Mouse (Mus musculus) forebrain, embryonic 16.5 days (tissue): ENCODE measurements around the gene Snapc1. TPM values are rescaled to one million over a fixed set of nuclear protein-coding genes. Genes with fewer than 3 reads are reported as not detected.

Experiments used
- ATAC-seq: fragments of 200-750 bp; cut with Nextera tagmentation; 2 replicates; pipeline ENCODE4 v1.8.0; 2017; ENCODE audit warnings: mild to moderate bottlenecking, moderate library complexity
- H3K27ac ChIP-seq: fragments of 300-500 bp; sonication (generic); 2 replicates; pipeline ENCODE4 v1.5.1; 2014; ENCODE audit warnings: low read length, control low read depth
- H3K27me3 ChIP-seq: fragments of 300-500 bp; sonication (generic); replicated peaks from 2 replicates; pipeline ENCODE4 v1.6.1; 2014; ENCODE audit warnings: low read length; ENCODE audit not compliant: control insufficient read depth, insufficient read depth
- H3K36me3 ChIP-seq: fragments of 300-500 bp; sonication (generic); 2 replicates; pipeline ENCODE4 v1.6.1; 2014; ENCODE audit not compliant: control insufficient read depth, insufficient read depth
- H3K4me1 ChIP-seq: fragments of 300-500 bp; sonication (generic); replicated peaks from 2 replicates; pipeline ENCODE4 v1.6.1; 2014; ENCODE audit warnings: low read length; ENCODE audit not compliant: control insufficient read depth, insufficient read depth
- H3K4me2 ChIP-seq: fragments of 300-500 bp; sonication (generic); 2 replicates; pipeline ENCODE4 v1.6.1; 2014; ENCODE audit warnings: mild to moderate bottlenecking, low read length, control low read depth
- H3K4me3 ChIP-seq: fragments of 300-500 bp; sonication (generic); replicated peaks from 2 replicates; pipeline ENCODE4 v1.5.1; 2014; ENCODE audit warnings: mild to moderate bottlenecking, low read length, control low read depth
- H3K9ac ChIP-seq: fragments of 300-500 bp; sonication (generic); replicated peaks from 2 replicates; pipeline ENCODE4 v1.6.1; 2014; ENCODE audit warnings: low read depth, low read length, control low read depth
- H3K9me3 ChIP-seq: fragments of 300-500 bp; sonication (generic); 2 replicates; pipeline ENCODE4 v1.6.1; 2016; ENCODE audit warnings: low read length; ENCODE audit not compliant: control insufficient read depth
- WGBS: fragments of 180-500 bp; shearing (Covaris S2); extraction: QIAGEN DNeasy Blood & Tissue Kit; methylation state at CpG from one replicate; pipeline ENCODE4 v1.1.7; 2014; 5-methylcytosine and 5-hydroxymethylcytosine counted together
- polyA plus RNA-seq: library from polyadenylated mRNA; unstranded; fragments of >200 nt; fragmentation: Nextera tagmentation; extraction: Ambion mirVana; gene quantifications from 2 replicates; pipeline ENCODE4 v1.2.1, GENCODE M21; 2015

Snapc1 gene
- polyA plus RNA-seq, 1 experiment from 2014 or later: 42.4 TPM

DNA sequence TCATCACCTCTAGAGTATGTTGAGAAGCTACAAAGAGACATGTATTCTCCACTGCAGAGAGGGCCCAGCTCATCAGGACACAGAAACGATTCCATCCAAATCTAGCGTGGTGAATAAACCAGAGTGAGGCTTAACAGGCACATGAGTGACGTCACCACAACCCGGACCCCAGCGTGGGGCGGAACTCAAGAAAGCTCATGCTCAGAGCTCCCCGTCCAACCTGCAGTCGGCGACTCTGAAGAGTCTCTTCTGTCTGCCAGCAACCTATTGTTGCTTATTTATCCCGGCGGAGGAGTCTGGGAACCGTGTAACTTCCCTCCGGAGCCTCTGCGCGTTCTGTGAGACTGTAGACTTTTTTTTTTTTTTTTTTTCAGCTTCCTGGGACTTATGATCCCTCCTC is 11.4 kb upstream of the Snapc1 start:
- Histone ChIP-seq H3K27me3 (no peaks in the 10 kb centered on the region), H3K9ac (peak overlapping the region; percentile 48), H3K36me3 (no peaks in the 10 kb centered on the region), H3K4me3 (peak overlapping the region; percentile 41), H3K4me1 (peaks cover 14% of the 10 kb centered on the region), H3K4me2 (peak overlapping the region; percentile 61), H3K27ac (no peak overlapping the region), H3K9me3 (no peaks in the 10 kb centered on the region)
- WGBS: 7% methylated on average over 15 of the region's 15 CpGs
- ATAC-seq: peak; percentile 57

DNA sequence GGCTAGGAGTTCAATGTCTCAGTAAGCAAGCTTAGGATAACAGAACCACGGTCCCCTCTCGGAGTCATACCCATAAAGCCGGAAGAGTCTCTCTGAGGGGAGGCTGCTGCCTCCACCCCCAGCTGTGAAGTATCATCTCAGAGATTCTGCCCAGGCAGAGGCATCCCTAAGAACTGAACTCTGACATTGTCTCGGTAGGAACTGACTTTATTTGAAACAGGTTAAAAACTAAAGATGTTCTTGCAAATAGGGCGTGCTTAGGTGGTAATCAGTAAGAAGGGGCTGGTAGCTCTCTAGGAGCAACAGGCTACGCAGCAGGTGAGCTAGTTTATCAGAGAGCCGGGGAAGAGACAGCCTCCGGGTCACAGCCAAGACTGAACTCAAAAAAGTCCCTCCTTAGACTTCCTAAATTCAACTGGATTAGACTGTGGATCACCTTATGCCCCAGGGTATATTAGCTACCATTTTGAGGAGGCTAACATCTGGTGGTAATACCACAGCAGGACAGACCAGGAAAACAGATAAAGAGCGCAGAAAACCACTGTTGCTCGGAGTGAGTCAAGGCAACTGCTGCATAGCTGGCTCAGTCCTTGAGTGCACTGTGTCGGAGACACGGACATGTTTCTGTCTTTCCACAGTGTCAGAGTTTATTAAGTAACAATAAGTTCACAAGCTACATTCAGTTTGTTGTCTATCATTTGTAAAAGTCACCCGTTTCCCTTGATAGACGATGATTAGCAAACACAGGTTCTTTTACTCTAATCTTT is 10.7 kb upstream of the Snapc1 start:
- no peak for ATAC-seq
- no peaks in the 10 kb centered on the region for H3K36me3 ChIP-seq
- 57% methylated on average over 14 of the region's 14 CpGs for WGBS

DNA sequence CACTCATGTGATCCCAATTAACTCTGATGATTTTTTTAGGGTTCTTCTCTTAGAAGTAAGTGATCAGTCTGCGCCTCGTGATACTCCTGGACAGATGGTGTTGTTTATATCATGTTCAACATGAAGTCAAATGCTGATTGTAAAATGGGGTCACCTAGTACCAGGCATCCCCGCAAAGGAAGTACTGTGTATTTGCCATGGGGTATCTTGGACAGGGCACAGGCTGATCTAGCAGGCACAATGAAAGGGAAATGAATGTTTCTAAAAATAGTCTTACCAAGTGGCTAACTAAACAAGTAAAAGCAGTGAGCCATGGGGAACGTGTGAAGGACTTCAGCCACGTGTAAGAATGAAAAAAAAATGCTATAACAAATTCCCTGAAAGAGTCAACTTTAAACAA is 9.5 kb upstream of the Snapc1 start:
- Histone ChIP-seq H3K4me2 (no peak overlapping the region), H3K9me3 (no peaks in the 10 kb centered on the region), H3K4me1 (peaks cover 9% of the 10 kb centered on the region), H3K27me3 (no peaks in the 10 kb centered on the region), H3K9ac (no peak overlapping the region), H3K27ac (no peak overlapping the region), H3K36me3 (no peaks in the 10 kb centered on the region), H3K4me3 (no peak overlapping the region)
- WGBS: 73% methylated on average over 5 of the region's 5 CpGs
- ATAC-seq: no peak

More for the DNA sequence above, 10.7 kb upstream of the Snapc1 start:
- peaks cover 14% of the 10 kb centered on the region for H3K4me1 ChIP-seq
- H3K9ac ChIP-seq: peak overlapping the region; percentile 48; the same call in 1 of the 2 replicates
- H3K4me2 ChIP-seq: peak overlapping the region; percentile 61
- peak overlapping the region; percentile 41 for H3K4me3 ChIP-seq
- no peaks in the 10 kb centered on the region for H3K27me3 ChIP-seq
- no peak overlapping the region for H3K27ac ChIP-seq
- no peaks in the 10 kb centered on the region for H3K9me3 ChIP-seq

DNA sequence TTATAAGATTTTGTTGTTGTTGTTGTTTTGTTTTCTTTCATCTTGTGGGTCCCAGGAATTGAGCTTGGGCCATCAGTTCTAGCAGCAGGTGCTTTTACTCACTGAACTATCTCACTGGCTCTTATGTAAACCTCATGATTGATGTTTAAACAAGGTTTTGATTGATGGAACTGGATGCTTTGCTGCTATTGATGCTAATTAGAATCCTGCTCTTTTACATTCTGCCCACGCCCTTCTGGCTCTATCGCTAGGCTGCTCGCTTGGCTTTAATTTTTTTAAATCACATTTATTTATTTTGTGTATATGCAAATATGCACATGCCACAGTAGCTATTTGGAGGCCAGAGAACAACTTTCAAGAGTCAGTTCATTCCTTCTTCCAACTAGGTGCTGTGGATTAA is 6.6 kb upstream of the Snapc1 start:
- Histone ChIP-seq H3K27ac (no peak overlapping the region), H3K4me2 (no peak overlapping the region), H3K27me3 (0 out of 2 replicates have a peak, but pooled peaks cover 2% of the 10 kb centered on the region), H3K36me3 (no peaks in the 10 kb centered on the region), H3K4me3 (no peak overlapping the region), H3K4me1 (peaks cover 7% of the 10 kb centered on the region; the same call in 1 of the 2 replicates), H3K9me3 (no peaks in the 10 kb centered on the region), H3K9ac (no peak overlapping the region)
- WGBS: 66% methylated on average over 3 of the region's 3 CpGs
- ATAC-seq: no peak

DNA sequence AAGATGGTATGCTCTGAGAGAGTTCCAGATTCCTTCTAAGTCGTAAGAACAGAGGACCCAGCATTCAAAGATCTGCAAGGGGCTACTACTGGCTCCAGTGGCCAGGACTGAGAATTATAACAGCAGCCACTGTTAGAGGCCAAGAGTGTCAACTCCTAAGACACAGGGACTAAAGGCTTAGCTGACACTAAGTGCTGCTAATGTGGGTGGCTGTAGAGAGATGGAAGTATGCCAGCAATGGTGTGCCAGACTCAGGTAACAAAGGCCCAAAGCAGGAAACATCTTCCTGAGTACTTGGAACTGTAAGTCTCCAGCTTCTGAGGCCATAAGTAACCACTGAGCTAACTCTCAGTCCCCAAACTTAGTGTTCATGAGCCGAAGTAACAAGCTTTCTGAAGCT is 5.5 kb upstream of the Snapc1 start:
- H3K27ac ChIP-seq: no peak overlapping the region
- H3K9me3 ChIP-seq: no peaks in the 10 kb centered on the region
- H3K9ac ChIP-seq: no peak overlapping the region
- ATAC-seq: no peak
- 90% methylated on average over 2 of the region's 2 CpGs for WGBS
- no peaks in the 10 kb centered on the region for H3K4me1 ChIP-seq
- 0 out of 2 replicates have a peak, but pooled peaks cover 2% of the 10 kb centered on the region for H3K27me3 ChIP-seq
- no peaks in the 10 kb centered on the region for H3K36me3 ChIP-seq
- H3K4me2 ChIP-seq: no peak overlapping the region
- no peak overlapping the region for H3K4me3 ChIP-seq

DNA sequence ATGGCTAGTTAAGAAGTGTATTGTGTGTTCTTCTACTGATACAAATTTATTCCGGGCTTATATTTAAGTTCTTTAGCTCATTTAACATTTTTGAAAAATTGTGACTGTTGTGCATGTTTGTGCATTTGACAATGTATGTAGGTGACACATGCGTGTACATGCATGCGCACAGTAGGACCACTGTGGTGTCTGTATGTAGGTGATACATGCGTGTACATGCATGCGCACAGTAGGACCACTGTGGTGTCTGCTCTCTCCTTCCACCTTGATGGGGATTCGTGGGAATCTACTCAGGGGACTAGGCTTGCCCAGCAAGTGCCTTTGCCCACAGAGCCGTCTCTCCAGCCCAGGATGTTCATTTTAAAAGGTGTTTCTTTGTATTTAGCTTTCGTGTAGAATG is 4.9 kb downstream of the Snapc1 start:
- Histone ChIP-seq H3K4me2 (no peak overlapping the region), H3K4me1 (peaks cover 9% of the 10 kb centered on the region), H3K36me3 (peaks cover 50% of the 10 kb centered on the region), H3K27ac (no peak overlapping the region), H3K4me3 (no peak overlapping the region), H3K9me3 (no peaks in the 10 kb centered on the region), H3K9ac (no peak overlapping the region), H3K27me3 (no peaks in the 10 kb centered on the region)
- WGBS: 99% methylated on average over 8 of the region's 8 CpGs
- no peak for ATAC-seq

DNA sequence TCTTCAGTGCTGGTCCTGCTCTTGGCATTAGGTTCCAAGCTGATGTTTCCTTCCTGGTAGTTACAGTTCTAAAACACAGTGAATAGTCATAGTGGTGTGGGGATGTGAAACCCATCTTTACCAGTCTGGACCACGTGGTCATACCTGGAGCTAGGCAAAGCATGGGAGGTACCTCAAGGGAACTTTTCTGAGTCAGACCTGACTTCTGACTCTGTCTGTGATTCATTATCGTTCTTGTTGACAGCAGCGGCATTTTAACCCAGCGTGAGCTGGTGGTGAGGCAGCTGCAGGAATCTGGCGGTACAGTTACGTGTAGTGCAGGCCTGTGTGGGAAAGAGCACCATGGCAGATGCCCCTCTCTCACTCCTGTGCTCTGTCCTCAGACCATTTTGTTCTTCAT is 10.3 kb downstream of the Snapc1 start:
- H3K4me1 ChIP-seq: no peaks in the 10 kb centered on the region
- H3K27me3 ChIP-seq: no peaks in the 10 kb centered on the region
- no peak overlapping the region for H3K4me3 ChIP-seq
- no peak for ATAC-seq
- no peak overlapping the region for H3K9ac ChIP-seq
- H3K27ac ChIP-seq: no peak overlapping the region
- H3K36me3 ChIP-seq: peaks cover 64% of the 10 kb centered on the region
- WGBS: 94% methylated on average over 6 of the region's 6 CpGs
- no peaks in the 10 kb centered on the region for H3K9me3 ChIP-seq
- no peak overlapping the region for H3K4me2 ChIP-seq

DNA sequence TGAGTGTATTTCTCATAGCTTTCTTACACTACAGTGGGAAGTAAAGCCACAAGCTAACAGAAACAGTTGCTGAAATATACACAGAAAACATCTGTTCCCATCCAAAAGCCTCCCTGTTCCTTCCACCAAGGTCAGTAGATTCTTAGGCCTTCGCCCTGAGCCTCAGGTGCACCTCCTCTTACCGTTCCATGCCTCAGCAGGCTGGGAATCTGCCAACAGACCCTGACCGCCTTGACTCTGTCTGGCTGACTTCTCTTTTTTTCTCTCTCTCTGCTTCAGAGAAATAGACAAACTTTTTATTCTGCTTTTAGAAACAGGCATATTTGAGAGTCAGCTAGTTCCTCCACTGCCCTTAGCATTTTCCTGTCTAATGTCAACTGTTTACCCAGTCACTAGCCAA is 13.9 kb downstream of the Snapc1 start:
- Histone ChIP-seq H3K27ac (no peak overlapping the region), H3K9me3 (no peaks in the 10 kb centered on the region), H3K27me3 (no peaks in the 10 kb centered on the region), H3K9ac (no peak overlapping the region), H3K4me1 (peaks cover 4% of the 10 kb centered on the region), H3K36me3 (peaks cover 42% of the 10 kb centered on the region), H3K4me3 (no peak overlapping the region), H3K4me2 (no peak overlapping the region)
- ATAC-seq: no peak
- WGBS: 93% methylated on average over 3 of the region's 3 CpGs

DNA sequence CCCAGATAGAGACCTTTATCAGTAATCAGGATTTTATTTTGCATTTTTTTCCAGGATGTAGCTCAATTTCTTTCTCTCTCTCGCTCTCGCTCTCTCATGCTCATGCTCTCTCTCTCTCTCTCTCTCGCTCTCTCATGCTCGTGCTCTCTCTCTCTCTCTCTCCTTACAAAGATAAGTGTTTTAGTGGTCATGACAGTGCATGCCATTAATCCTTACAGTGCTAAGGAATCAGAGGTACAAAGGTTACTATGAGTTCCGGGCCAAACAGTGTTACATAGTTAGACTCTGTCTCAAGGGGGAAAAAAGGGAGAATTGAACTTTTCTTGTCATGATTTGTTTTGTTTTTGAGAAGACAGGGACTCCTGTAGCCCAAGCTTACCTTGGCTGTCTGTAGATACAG is 15.4 kb downstream of the Snapc1 start:
- Histone ChIP-seq H3K9ac (no peak overlapping the region), H3K9me3 (no peaks in the 10 kb centered on the region), H3K4me1 (peaks cover 4% of the 10 kb centered on the region), H3K36me3 (peaks cover 40% of the 10 kb centered on the region), H3K27ac (no peak overlapping the region), H3K4me2 (no peak overlapping the region), H3K4me3 (no peak overlapping the region), H3K27me3 (no peaks in the 10 kb centered on the region)
- no peak for ATAC-seq
- WGBS: 92% methylated on average over 5 of the region's 5 CpGs
